Mouse (Mus musculus) ES-Bruce4 (cell line): ENCODE measurements at regions not wholly inside any gene's neighbourhood (a gene's known extent, or its start where the extent isn't known, plus 50 kb on each side); places are given as distances from the start of the nearest gene placed in this dataset.

ENCODE experiments used
- CTCF ChIP-seq: IDR thresholded peaks from one replicate; pipeline ENCODE4 v1.8.1; 2011; ENCODE audit warnings: low read depth, low read length
- EP300 ChIP-seq: IDR thresholded peaks from 2 replicates; pipeline ENCODE4 v1.6.1; 2011; ENCODE audit warnings: low read depth, low read length; ENCODE audit not compliant: insufficient read depth
- POLR2A ChIP-seq: IDR thresholded peaks from one replicate; pipeline ENCODE4 v1.8.1; 2011; ENCODE audit warnings: low read length; ENCODE audit not compliant: insufficient read depth

DNA sequence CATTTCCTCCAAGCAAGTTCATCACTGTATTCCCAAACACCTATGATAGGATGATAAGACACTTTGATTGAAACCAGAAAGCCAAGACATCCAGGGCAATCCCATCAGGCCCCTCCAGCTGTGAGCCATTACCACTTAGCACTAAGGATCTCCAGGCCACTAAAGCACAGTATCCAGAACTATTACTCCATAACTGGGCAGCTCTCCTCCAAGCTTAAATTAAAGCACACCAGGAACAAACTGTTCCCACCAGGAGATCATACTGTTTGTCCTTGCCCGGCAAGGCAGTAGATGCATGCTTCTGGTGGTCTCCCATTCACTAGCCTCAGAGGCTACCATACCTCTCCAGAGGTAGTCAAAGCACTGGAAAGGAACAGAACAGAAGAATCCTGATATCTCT, 193.3 kb downstream of the Gm12728 start:
- no peak for TF ChIP-seq CTCF
- TF ChIP-seq EP300 = no peak
- no peak for TF ChIP-seq POLR2A
